In the genomic region with DNA sequence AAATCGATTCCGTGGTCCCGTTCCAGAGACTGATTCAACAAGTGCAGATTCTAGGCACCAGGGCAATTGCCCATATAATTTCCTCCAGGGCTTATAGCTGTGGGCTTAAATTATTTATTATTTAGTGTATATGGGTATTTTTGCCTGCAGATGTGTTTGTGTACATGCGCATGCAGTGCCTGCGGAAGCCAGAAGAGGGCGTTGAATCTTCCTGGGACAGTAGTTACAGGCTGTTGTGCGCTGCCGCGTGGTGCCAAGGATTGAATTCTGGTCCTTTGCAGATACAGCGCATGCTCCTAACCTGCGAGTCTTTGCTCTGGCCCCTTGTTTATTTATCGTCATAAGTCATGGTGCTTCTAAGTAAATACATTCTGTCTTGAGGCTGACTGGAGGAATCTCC, we compare ENCODE assay signal across 36 mouse cellular contexts. TPM values are rescaled to one million over a fixed set of nuclear protein-coding genes. Genes with fewer than 3 reads are reported as not detected.
DNase-seq lines count a peak whose midpoint lies in the region; ATAC-seq and TF ChIP-seq lines count a peak whose summit lies in the region.
"Had no signal": no experiment of that assay in that cellular context is flagged by ENCODE, and none has a peak within 500 bp of the region (broad histone marks: within the 10 kb centered on the region; RNA-seq: fewer than 3 reads in every experiment).

No protein-coding gene starts in this region.

- no peaks in the 10 kb centered on the region for H3K27me3 ChIP-seq in hindbrain, postnatal 0 days (ENCODE audit: insufficient read depth, low read length)
- 0 out of 2 replicates have a peak, but pooled peaks cover 3% of the 10 kb centered on the region for H3K27me3 ChIP-seq in hindbrain, embryonic 12.5 days
- H3K27me3 ChIP-seq in lung, postnatal 0 days (replicated peaks; ENCODE audit: insufficient read depth, low read length), result no peaks in the 10 kb centered on the region
- no peaks in the 10 kb centered on the region for H3K27me3 ChIP-seq in MEL (ENCODE audit: control insufficient read depth in 1 of 2, insufficient read depth in 2 of 2, low read length in 2 of 2)
- H3K27me3 ChIP-seq: heart, embryonic 13.5 days; midbrain, embryonic 15.5 days; neural tube, embryonic 13.5 days had no signal

- no peak overlapping the region for H3K9ac ChIP-seq in hindbrain, postnatal 0 days (replicated peaks; ENCODE audit: low read length)
- H3K9ac ChIP-seq in hindbrain, embryonic 12.5 days, result no peak overlapping the region
- no peak overlapping the region for H3K9ac ChIP-seq in lung, postnatal 0 days (replicated peaks; ENCODE audit: low read depth)
- H3K9ac ChIP-seq in MEL (ENCODE audit: control insufficient read depth, low read depth, low read length, poor library complexity, severe bottlenecking), result no peak overlapping the region
- H3K9ac ChIP-seq: forebrain, postnatal 0 days; heart, embryonic 13.5 days; hindbrain, embryonic 14.5 days; kidney, embryonic 15.5 days; limb, embryonic 15.5 days; midbrain, embryonic 15.5 days; neural tube, embryonic 13.5 days had no signal

- no peaks in the 10 kb centered on the region for H3K4me1 ChIP-seq in hindbrain, postnatal 0 days (ENCODE audit: insufficient read depth, low read length)
- no peaks in the 10 kb centered on the region for H3K4me1 ChIP-seq in hindbrain, embryonic 12.5 days
- H3K4me1 ChIP-seq in lung, postnatal 0 days (ENCODE audit: insufficient read depth, low read depth, low read length), result no peaks in the 10 kb centered on the region
- H3K4me1 ChIP-seq in MEL (ENCODE audit: control insufficient read depth in 1 of 2, insufficient read depth in 2 of 2, low read length in 2 of 2), result peaks cover 9 to 26% of the 10 kb centered on the region in 2 experiments
- H3K4me1 ChIP-seq: midbrain, embryonic 15.5 days had no signal

- 81% methylated on average over 12 of the region's 12 CpGs for WGBS in hindbrain, postnatal 0 days
- WGBS in hindbrain, embryonic 12.5 days, result 80% methylated on average over 12 of the region's 12 CpGs
- WGBS in lung, postnatal 0 days, result 75% methylated on average over 12 of the region's 12 CpGs

- H3K4me2 ChIP-seq in hindbrain, postnatal 0 days (ENCODE audit: low read depth, low read length), result no peak overlapping the region
- no peak overlapping the region for H3K4me2 ChIP-seq in hindbrain, embryonic 12.5 days (replicated peaks)
- H3K4me2 ChIP-seq in lung, postnatal 0 days (replicated peaks; ENCODE audit: low read depth, low read length), result no peak overlapping the region
- H3K4me2 ChIP-seq: heart, embryonic 13.5 days; hindbrain, embryonic 14.5 days; kidney, embryonic 15.5 days; limb, embryonic 15.5 days; midbrain, embryonic 15.5 days; neural tube, embryonic 13.5 days had no signal

- no peaks in the 10 kb centered on the region for H3K36me3 ChIP-seq in hindbrain, postnatal 0 days (ENCODE audit: insufficient read depth, low read length)
- no peaks in the 10 kb centered on the region for H3K36me3 ChIP-seq in hindbrain, embryonic 12.5 days
- H3K36me3 ChIP-seq in lung, postnatal 0 days (ENCODE audit: insufficient read depth, low read length), result no peaks in the 10 kb centered on the region
- H3K36me3 ChIP-seq in MEL (ENCODE audit: control insufficient read depth in 1 of 2, insufficient read depth in 2 of 2, low read length in 2 of 2), result peaks cover 0 to 3% of the 10 kb centered on the region in 2 experiments; a peak in 2 of 4 replicates
- H3K36me3 ChIP-seq: embryonic facial prominence, embryonic 10.5 days; heart, embryonic 13.5 days; kidney, embryonic 15.5 days; limb, embryonic 15.5 days; midbrain, embryonic 15.5 days; neural tube, embryonic 13.5 days had no signal

- no peak for TF ChIP-seq EP300 in lung, postnatal 0 days (IDR thresholded peaks at IDR 0.05)
- no peak for TF ChIP-seq EP300 in MEL (IDR thresholded peaks at IDR 0.05; ENCODE audit: low read depth in 1 of 2, low read length in 2 of 2)

- no peak for TF ChIP-seq POLR2A in MEL (IDR thresholded peaks at IDR 0.05; ENCODE audit: control insufficient read depth in 1 of 2, insufficient read depth in 1 of 2, low read depth in 1 of 2, low read length in 2 of 2, poor library complexity in 1 of 2)

- no peak for TF ChIP-seq RAD21 in MEL (IDR thresholded peaks at IDR 0.05; ENCODE audit: low read depth, low read length)

- DNase-seq in hindbrain, postnatal 0 days (ENCODE audit: low spot score), result no peak
- no peak for DNase-seq in lung, postnatal 0 days (ENCODE audit: low spot score)
- DNase-seq in lung, postnatal 10 days, result no peak
- DNase-seq in MEL (ENCODE audit: low read depth, low spot score), result no peak
- no peak for DNase-seq in kidney, adult 9 months
- DNase-seq in kidney, adult 18-20 months, result no peak
- DNase-seq: cerebellum, adult 11 months; cerebellum, adult 9-11 months; forebrain, postnatal 0 days; gastrocnemius, postnatal 25 days; heart, adult 2 months; heart, postnatal 36 days; kidney, postnatal 4 days; layer of hippocampus, adult 9-11 months; left cerebral cortex, postnatal 4 days; lung, adult 18-20 months; lung, postnatal 4 days; retina, postnatal 1 day; right cerebral cortex, postnatal 25 days; thymus, adult 18-20 months; thymus, postnatal 36 days had no signal

- no peak for ATAC-seq in hindbrain, postnatal 0 days
- no peak for ATAC-seq in hindbrain, embryonic 12.5 days (ENCODE audit: low FRiP score)
- ATAC-seq in lung, postnatal 0 days, result no peak
- ATAC-seq: CD4-positive, CD25-positive, alpha-beta regulatory T cell, adult 4 months; forebrain, postnatal 0 days; midbrain, embryonic 15.5 days had no signal

- H3K27ac ChIP-seq in hindbrain, postnatal 0 days, result no peak overlapping the region
- H3K27ac ChIP-seq in hindbrain, embryonic 12.5 days, result no peak overlapping the region
- no peak overlapping the region for H3K27ac ChIP-seq in lung, postnatal 0 days (ENCODE audit: low read length)
- no peak overlapping the region for H3K27ac ChIP-seq in MEL (ENCODE audit: control insufficient read depth, low read depth, low read length)
- H3K27ac ChIP-seq: embryonic facial prominence, embryonic 10.5 days; heart, adult 2 months; heart, embryonic 13.5 days; hindbrain, embryonic 14.5 days; kidney, embryonic 15.5 days; left cerebral cortex, adult 2 months; limb, embryonic 15.5 days; midbrain, embryonic 15.5 days; neural tube, embryonic 13.5 days had no signal

- no peak overlapping the region for H3K4me3 ChIP-seq in hindbrain, postnatal 0 days (ENCODE audit: low read length)
- H3K4me3 ChIP-seq in hindbrain, embryonic 12.5 days, result no peak overlapping the region
- no peak overlapping the region for H3K4me3 ChIP-seq in lung, postnatal 0 days (ENCODE audit: low read depth, low read length)
- no peak overlapping the region for H3K4me3 ChIP-seq in MEL (ENCODE audit: control insufficient read depth in 1 of 2, insufficient read depth in 1 of 2, low read depth in 2 of 2, low read length in 2 of 2)
- H3K4me3 ChIP-seq: embryonic facial prominence, embryonic 10.5 days; heart, adult 2 months; heart, embryonic 13.5 days; kidney, embryonic 15.5 days; left cerebral cortex, adult 2 months; limb, embryonic 15.5 days; midbrain, embryonic 15.5 days; myocyte; neural tube, embryonic 13.5 days had no signal

- no peaks in the 10 kb centered on the region for H3K9me3 ChIP-seq in hindbrain, postnatal 0 days (ENCODE audit: low read length)
- no peaks in the 10 kb centered on the region for H3K9me3 ChIP-seq in hindbrain, embryonic 12.5 days (replicated peaks)
- H3K9me3 ChIP-seq in lung, postnatal 0 days (ENCODE audit: low read length), result no peaks in the 10 kb centered on the region
- H3K9me3 ChIP-seq in MEL (replicated peaks; ENCODE audit: insufficient read depth, low read length), result no peaks in the 10 kb centered on the region
- H3K9me3 ChIP-seq: embryonic facial prominence, embryonic 10.5 days; heart, embryonic 13.5 days; kidney, embryonic 15.5 days; limb, embryonic 15.5 days; midbrain, embryonic 15.5 days; neural tube, embryonic 13.5 days had no signal

- TF ChIP-seq CTCF in hindbrain, postnatal 0 days (IDR thresholded peaks at IDR 0.05; ENCODE audit: low read depth), result 0 out of 2 replicates have a peak, but pooled peaks have one; percentile 8
- TF ChIP-seq CTCF in lung, postnatal 0 days (IDR thresholded peaks at IDR 0.05), result peak; percentile 10; the same call in 1 of the 2 replicates
- peak; percentile 10 to 39 (median 28); a peak in 5 of 6 replicates for TF ChIP-seq CTCF in MEL (IDR thresholded peaks at IDR 0.05 in 2 of 3, conservative IDR thresholded peaks at IDR 0.05 in 1 of 3; ENCODE audit: control insufficient read depth in 1 of 3, insufficient read depth in 1 of 3, low read depth in 2 of 3, low read length in 3 of 3, poor library complexity in 1 of 3, severe bottlenecking in 1 of 3)

- H3K79me2 ChIP-seq in MEL (ENCODE audit: control insufficient read depth, insufficient read depth, low read length, poor library complexity), result peaks cover 3% of the 10 kb centered on the region; the same call in 1 of the 2 replicates

TF ChIP-seq in MEL, 35 proteins besides CTCF, POLR2A, EP300 and RAD21:
- TF ChIP-seq CHD1 (IDR thresholded peaks at IDR 0.05; ENCODE audit: low read depth, low read length), result no peak
- no peak for TF ChIP-seq ZNF384 (IDR thresholded peaks at IDR 0.05; ENCODE audit: low read depth, low read length)
- TF ChIP-seq KAT2A (conservative IDR thresholded peaks at IDR 0.05; ENCODE audit: low read depth, low read length), result no peak
- no peak for TF ChIP-seq ZMIZ1 (IDR thresholded peaks at IDR 0.05; ENCODE audit: low read depth, low read length)
- TF ChIP-seq GATA1 (IDR thresholded peaks at IDR 0.05; ENCODE audit: low read depth, low read length), result no peak
- no peak for TF ChIP-seq USF1 (IDR thresholded peaks at IDR 0.05; ENCODE audit: low read depth, low read length)
- TF ChIP-seq MYC (IDR thresholded peaks at IDR 0.05; ENCODE audit: low read depth, low read length), result no peak
- no peak for TF ChIP-seq GABPA (IDR thresholded peaks at IDR 0.05; ENCODE audit: low read depth, low read length)

RNA-seq across cellular contexts. Expression of a gene that starts 33.2 kb away (rescaled TPM):
- total RNA-seq in hindbrain, postnatal 0 days (2014; rRNA removed), result 1.0 TPM in 1 of 2 replicates, not detected in the other
- polyA plus RNA-seq in hindbrain, postnatal 0 days (2015; fragmentation: Nextera tagmentation; extraction: Ambion mirVana), result 0.23 and 0.28 TPM in 2 replicates
- polyA plus RNA-seq in hindbrain, embryonic 12.5 days (2016; fragmentation: Nextera tagmentation; extraction: Ambion mirVana), result 0.16 and 0.17 TPM in 2 replicates
- not detected in 2 replicates for polyA plus RNA-seq in lung, postnatal 0 days (2015; fragmentation: Nextera tagmentation; extraction: Ambion mirVana)
- 0.13 TPM in 1 of 2 replicates, not detected in the other for total RNA-seq in MEL (2012; rRNA removed)
- not detected for polyA plus RNA-seq in MEL (2012; ENCODE audit: insufficient read depth in 1 of 2, insufficient read length in 2 of 2, low read depth in 1 of 2, low replicate concordance in 2 of 2, missing spikeins in 1 of 2)
- total RNA-seq: adrenal gland, adult 18-20 months; adrenal gland, postnatal 36 days; forebrain, postnatal 0 days; gastrocnemius, postnatal 25 days; heart, adult 2 months; heart, postnatal 36 days; left cerebral cortex, postnatal 4 days; megakaryocyte-erythroid progenitor cell, adult 5-6 weeks had no signal
- polyA plus RNA-seq: CD4-positive, CD25-positive, alpha-beta regulatory T cell, adult 4 months; embryonic facial prominence, embryonic 10.5 days; forebrain, postnatal 0 days; heart, adult 2 months; heart, embryonic 13.5 days; hindbrain, embryonic 14.5 days; limb, embryonic 15.5 days; midbrain, embryonic 15.5 days; spleen, adult 2 months had no signal
